Mouse (Mus musculus): ENCODE results near the gene Smim15. TPM values are rescaled to one million over a fixed set of nuclear protein-coding genes. Genes with fewer than 3 reads are reported as not detected.

The Smim15 gene
- polyA plus RNA-seq, 1 experiment from 2014 or later, result 68.2 TPM

- 47% methylated on average over 7 of the region's 7 CpGs for WGBS
- H3K36me3 ChIP-seq (ENCODE audit: insufficient read depth), result no peaks in the 10 kb centered on the region
- H3K27me3 ChIP-seq (ENCODE audit: insufficient read depth, low read length), result no peaks in the 10 kb centered on the region
- ATAC-seq (ENCODE audit: insufficient read depth) (no peak), DNase-seq (no peak)
- no peaks in the 10 kb centered on the region for H3K9me3 ChIP-seq (ENCODE audit: low read depth, low read length)
- H3K4me2 ChIP-seq, result no peak overlapping the region
- H3K27ac ChIP-seq (ENCODE audit: low read depth), result no peak overlapping the region
- TF ChIP-seq CTCF (IDR thresholded peaks at IDR 0.05; ENCODE audit: low read depth), result no peak
- H3K4me3 ChIP-seq (ENCODE audit: low read depth, low read length), result no peak overlapping the region
- H3K4me1 ChIP-seq (ENCODE audit: insufficient read depth), result no peaks in the 10 kb centered on the region
- H3K9ac ChIP-seq, result no peak overlapping the region
Observed at GRCm38 (mm10) chr13:108096446-108096845, 52.2 kb downstream of the Smim15 start.

Other genes with a start within 250 kb of the Smim15 start
- 79.7 and 80.3 TPM in 2 replicates for gene Ndufaf2, start 114.2 kb downstream of the Smim15 start, polyA plus RNA-seq (2014; fragmentation: Nextera tagmentation; extraction: Ambion mirVana)
- 21.3 and 23.7 TPM in 2 replicates for gene Ercc8, start 114.3 kb downstream of the Smim15 start, polyA plus RNA-seq (2014; fragmentation: Nextera tagmentation; extraction: Ambion mirVana)
- gene Elovl7, start 170.0 kb downstream of the Smim15 start, polyA plus RNA-seq (2014; fragmentation: Nextera tagmentation; extraction: Ambion mirVana), result 9.7 and 9.9 TPM in 2 replicates

All from lung, embryonic 14.5 days (tissue).